Mouse (Mus musculus) hindbrain, embryonic 10.5 days (tissue): ENCODE measurements around the gene Lrp1. TPM values are rescaled to one million over a fixed set of nuclear protein-coding genes. Genes with fewer than 3 reads are reported as not detected.

Experiments
- DNase-seq: peaks from one replicate; pipeline ENCODE4 v3.0.0-alpha.2; 2017; ENCODE audit warnings: low spot score
- H3K27ac ChIP-seq: fragments of 300-500 bp; sonication (generic); 2 replicates; pipeline ENCODE4 v1.5.1; 2016; ENCODE audit warnings: mild to moderate bottlenecking, moderate library complexity
- H3K27me3 ChIP-seq: fragments of 300-500 bp; sonication (generic); 2 replicates; pipeline ENCODE4 v1.6.1; 2016; ENCODE audit warnings: mild to moderate bottlenecking; ENCODE audit not compliant: poor library complexity, insufficient read depth, severe bottlenecking
- H3K36me3 ChIP-seq: fragments of 300-500 bp; sonication (generic); 2 replicates; pipeline ENCODE4 v1.6.1; 2016; ENCODE audit warnings: mild to moderate bottlenecking, moderate library complexity
- H3K4me1 ChIP-seq: fragments of 300-500 bp; sonication (generic); replicated peaks from 2 replicates; pipeline ENCODE4 v1.6.1; 2016; ENCODE audit warnings: mild to moderate bottlenecking
- H3K4me3 ChIP-seq: fragments of 300-500 bp; sonication (generic); 2 replicates; pipeline ENCODE4 v1.5.1; 2016; ENCODE audit warnings: mild to moderate bottlenecking, moderate library complexity
- H3K9me3 ChIP-seq: fragments of 300-500 bp; sonication (generic); 2 replicates; pipeline ENCODE4 v1.6.1; 2016; ENCODE audit warnings: mild to moderate bottlenecking, moderate library complexity
- WGBS: fragments of 180-500 bp; shearing (Covaris S2); methylation state at CpG from one replicate; pipeline ENCODE4 v1.1.7; 2016; 5-methylcytosine and 5-hydroxymethylcytosine counted together
- polyA plus RNA-seq: library from polyadenylated mRNA; unstranded; fragments of >200 nt; fragmentation: Nextera tagmentation; extraction: Ambion mirVana; gene quantifications from 2 replicates; pipeline ENCODE4 v1.2.1, GENCODE M21; 2016

The Lrp1 gene
- polyA plus RNA-seq, 1 experiment from 2014 or later, result 71.7 TPM

GRCm38 (mm10) chr10:127572281-127572680 is 48.7 kb downstream of the Lrp1 start:
- Histone ChIP-seq H3K27ac (no peak overlapping the region), H3K9me3 (no peaks in the 10 kb centered on the region), H3K36me3 (peaks cover 91% of the 10 kb centered on the region), H3K4me3 (no peak overlapping the region), H3K4me1 (no peaks in the 10 kb centered on the region), H3K27me3 (no peaks in the 10 kb centered on the region)
- 86% methylated on average over 5 of the region's 5 CpGs for WGBS
- no peak for DNase-seq

DNA sequence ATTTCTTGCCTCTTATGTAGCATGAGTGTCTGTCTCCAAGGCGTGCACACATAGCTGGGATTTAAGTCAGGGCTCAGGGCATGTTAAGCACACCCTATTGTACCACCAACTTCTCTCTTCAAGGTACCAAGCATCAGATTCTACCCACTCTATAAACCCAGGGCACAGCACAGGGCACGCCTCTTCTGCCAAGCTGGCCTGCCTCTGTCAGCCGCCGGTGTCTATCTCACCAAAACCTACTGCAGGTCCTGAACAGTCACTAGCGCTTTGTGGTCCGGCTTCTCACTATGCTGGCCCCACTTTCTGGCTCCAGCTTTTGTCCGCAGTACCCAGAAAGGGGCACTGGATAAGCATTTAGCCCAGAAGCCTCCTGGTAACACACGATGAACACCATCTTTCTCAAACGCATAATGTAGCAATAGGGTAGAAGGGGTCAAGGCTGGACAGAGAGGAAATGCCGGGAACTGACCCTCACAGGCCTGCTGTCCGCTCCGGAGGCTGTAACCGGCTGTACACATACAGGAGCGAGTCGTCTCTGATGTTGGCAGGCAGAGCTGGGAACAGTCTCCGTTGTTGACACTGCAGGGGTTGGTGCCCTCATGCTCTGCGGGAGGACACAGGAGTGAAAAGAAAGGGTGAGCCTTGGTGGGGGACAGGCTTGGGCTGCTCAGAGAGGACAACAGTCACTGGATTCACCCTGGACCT is 49.9 kb downstream of the Lrp1 start:
- no peak overlapping the region for H3K27ac ChIP-seq
- WGBS, result 91% methylated on average over 17 of the region's 17 CpGs
- DNase-seq, result no peak
- H3K27me3 ChIP-seq, result no peaks in the 10 kb centered on the region
- H3K4me3 ChIP-seq, result no peak overlapping the region
- peaks cover 91% of the 10 kb centered on the region for H3K36me3 ChIP-seq
- H3K9me3 ChIP-seq, result no peaks in the 10 kb centered on the region
- H3K4me1 ChIP-seq, result no peaks in the 10 kb centered on the region

- Histone ChIP-seq H3K27ac (no peak overlapping the region), H3K4me3 (no peak overlapping the region), H3K36me3 (peaks cover 90% of the 10 kb centered on the region), H3K4me1 (no peaks in the 10 kb centered on the region), H3K27me3 (no peaks in the 10 kb centered on the region), H3K9me3 (no peaks in the 10 kb centered on the region)
- no peak for DNase-seq
- 85% methylated on average over 6 of the region's 6 CpGs for WGBS
These were observed 50.6 kb downstream of the Lrp1 start for GRCm38 (mm10) chr10:127570384-127570783.

- WGBS, result 44% methylated on average over 3 of the region's 3 CpGs
- Histone ChIP-seq H3K4me1 (0 out of 2 replicates have a peak, but pooled peaks cover 2% of the 10 kb centered on the region), H3K36me3 (peaks cover 87% of the 10 kb centered on the region)
These were observed 51.5 kb downstream of the Lrp1 start for GRCm38 (mm10) chr10:127569450-127569849.

GRCm38 (mm10) chr10:127566553-127567326 is 54.2 kb downstream of the Lrp1 start:
- 94% methylated on average over 28 of the region's 28 CpGs for WGBS
- Histone ChIP-seq H3K9me3 (no peaks in the 10 kb centered on the region), H3K27me3 (no peaks in the 10 kb centered on the region), H3K4me1 (0 out of 2 replicates have a peak, but pooled peaks cover 6% of the 10 kb centered on the region), H3K27ac (no peak overlapping the region), H3K4me3 (no peak overlapping the region), H3K36me3 (peaks cover 87% of the 10 kb centered on the region)
- DNase-seq, result no peak

More at GRCm38 (mm10) chr10:127569450-127569849, 51.5 kb downstream of the Lrp1 start:
- peak; percentile 76 for DNase-seq
- no peak overlapping the region for H3K27ac ChIP-seq
- H3K9me3 ChIP-seq, result no peaks in the 10 kb centered on the region
- H3K4me3 ChIP-seq, result no peak overlapping the region
- H3K27me3 ChIP-seq, result no peaks in the 10 kb centered on the region

DNA sequence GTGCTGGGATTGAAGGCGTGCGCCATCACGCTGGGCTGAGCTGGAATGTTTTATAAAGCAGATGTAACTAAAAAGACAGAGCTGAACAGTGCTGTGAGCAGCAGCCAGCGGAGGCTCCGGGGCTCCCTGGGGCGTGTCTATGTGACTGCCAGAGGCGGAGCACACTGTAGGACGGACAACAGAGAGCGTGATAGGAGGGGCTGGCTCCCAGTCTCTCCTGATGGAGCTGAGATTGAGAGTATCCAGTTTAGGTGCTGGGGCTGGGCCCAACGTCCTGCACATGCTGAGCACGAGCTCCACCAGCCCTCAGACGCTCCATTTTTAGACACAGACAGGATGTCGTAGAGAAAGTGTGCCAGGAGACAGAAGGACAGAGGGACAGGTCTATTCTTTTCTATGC is 56.6 kb downstream of the Lrp1 start:
- no peak overlapping the region for H3K4me3 ChIP-seq
- H3K4me1 ChIP-seq, result 0 out of 2 replicates have a peak, but pooled peaks cover 6% of the 10 kb centered on the region
- H3K27me3 ChIP-seq, result no peaks in the 10 kb centered on the region
- no peak overlapping the region for H3K27ac ChIP-seq
- WGBS, result 60% methylated on average over 13 of the region's 13 CpGs
- peak; percentile 19 for DNase-seq
- peaks cover 93% of the 10 kb centered on the region for H3K36me3 ChIP-seq
- no peaks in the 10 kb centered on the region for H3K9me3 ChIP-seq

- no peak overlapping the region for H3K4me3 ChIP-seq
- 0 out of 2 replicates have a peak, but pooled peaks cover 6% of the 10 kb centered on the region for H3K4me1 ChIP-seq
- H3K36me3 ChIP-seq, result peaks cover 93% of the 10 kb centered on the region
- no peak for DNase-seq
- H3K27ac ChIP-seq, result 0 out of 2 replicates have a peak overlapping the region, but pooled peaks have one; percentile 41
- 76% methylated on average over 8 of the region's 8 CpGs for WGBS
- H3K27me3 ChIP-seq, result no peaks in the 10 kb centered on the region
- no peaks in the 10 kb centered on the region for H3K9me3 ChIP-seq
These were observed 57.1 kb downstream of the Lrp1 start for GRCm38 (mm10) chr10:127563840-127564239.

GRCm38 (mm10) chr10:127561145-127561544 is 59.8 kb downstream of the Lrp1 start:
- no peaks in the 10 kb centered on the region; the same call in 1 of the 2 replicates for H3K9me3 ChIP-seq
- H3K36me3 ChIP-seq, result peaks cover 96% of the 10 kb centered on the region
- H3K27ac ChIP-seq, result no peak overlapping the region
- no peak for DNase-seq
- no peak overlapping the region for H3K4me3 ChIP-seq
- 0 out of 2 replicates have a peak, but pooled peaks cover 6% of the 10 kb centered on the region for H3K4me1 ChIP-seq
- H3K27me3 ChIP-seq, result no peaks in the 10 kb centered on the region

GRCm38 (mm10) chr10:127557397-127557796 is 63.6 kb downstream of the Lrp1 start:
- Histone ChIP-seq H3K4me1 (no peaks in the 10 kb centered on the region; the same call in 1 of the 2 replicates), H3K27me3 (no peaks in the 10 kb centered on the region), H3K36me3 (peaks cover 100% of the 10 kb centered on the region), H3K4me3 (no peak overlapping the region), H3K27ac (no peak overlapping the region), H3K9me3 (no peaks in the 10 kb centered on the region; the same call in 1 of the 2 replicates)
- no peak for DNase-seq
- 93% methylated on average over 13 of the region's 13 CpGs for WGBS

DNA sequence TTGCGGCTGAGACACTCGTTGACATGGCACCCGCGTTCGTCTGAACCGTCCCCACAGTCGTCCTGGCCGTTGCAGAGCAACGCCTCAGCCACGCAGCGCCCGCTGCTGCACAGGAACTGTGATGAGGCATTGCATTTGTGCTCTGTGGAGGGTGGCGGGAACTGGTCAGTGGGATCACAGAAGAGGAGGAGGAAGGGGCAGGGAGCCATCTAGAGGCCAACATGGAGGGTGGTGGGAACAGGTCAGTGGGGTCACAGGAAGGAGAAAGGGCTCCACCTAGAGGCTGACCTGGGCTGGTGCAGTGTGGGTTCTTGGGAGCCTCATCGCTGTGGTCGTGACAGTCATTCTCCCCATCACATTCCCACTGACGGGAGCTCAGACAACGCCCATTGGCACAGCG is 65.2 kb downstream of the Lrp1 start:
- no peaks in the 10 kb centered on the region for H3K27me3 ChIP-seq
- peaks cover 100% of the 10 kb centered on the region for H3K36me3 ChIP-seq
- 75% methylated on average over 18 of the region's 18 CpGs for WGBS
- no peak overlapping the region for H3K27ac ChIP-seq
- DNase-seq, result peak; percentile 55
- no peak overlapping the region for H3K4me3 ChIP-seq
- no peaks in the 10 kb centered on the region; the same call in 1 of the 2 replicates for H3K4me1 ChIP-seq
- H3K9me3 ChIP-seq, result no peaks in the 10 kb centered on the region; the same call in 1 of the 2 replicates

DNA sequence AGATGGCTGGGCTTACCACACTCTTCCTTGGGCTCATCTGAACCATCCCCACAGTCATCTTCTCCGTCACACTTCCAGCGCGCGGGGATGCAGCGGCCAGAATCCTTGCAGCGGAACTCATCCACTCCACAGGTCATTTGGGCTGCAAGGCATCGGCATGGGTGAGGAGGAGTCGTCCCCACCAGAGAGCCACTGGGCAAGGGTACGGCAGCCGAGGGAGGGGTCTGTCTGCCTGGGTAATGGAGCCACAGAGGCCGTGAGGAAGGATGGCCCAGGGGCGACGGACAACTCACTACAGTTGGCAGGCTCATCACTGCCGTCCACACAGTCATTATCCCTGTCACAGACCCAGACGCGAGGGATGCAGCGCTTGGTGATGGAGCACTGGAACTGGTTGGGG is 71.1 kb downstream of the Lrp1 start:
- WGBS, result 90% methylated on average over 17 of the region's 17 CpGs
- no peak for DNase-seq
- Histone ChIP-seq H3K27me3 (no peaks in the 10 kb centered on the region), H3K36me3 (peaks cover 99% of the 10 kb centered on the region), H3K4me1 (no peaks in the 10 kb centered on the region), H3K27ac (no peak overlapping the region), H3K4me3 (no peak overlapping the region), H3K9me3 (no peaks in the 10 kb centered on the region)

DNA sequence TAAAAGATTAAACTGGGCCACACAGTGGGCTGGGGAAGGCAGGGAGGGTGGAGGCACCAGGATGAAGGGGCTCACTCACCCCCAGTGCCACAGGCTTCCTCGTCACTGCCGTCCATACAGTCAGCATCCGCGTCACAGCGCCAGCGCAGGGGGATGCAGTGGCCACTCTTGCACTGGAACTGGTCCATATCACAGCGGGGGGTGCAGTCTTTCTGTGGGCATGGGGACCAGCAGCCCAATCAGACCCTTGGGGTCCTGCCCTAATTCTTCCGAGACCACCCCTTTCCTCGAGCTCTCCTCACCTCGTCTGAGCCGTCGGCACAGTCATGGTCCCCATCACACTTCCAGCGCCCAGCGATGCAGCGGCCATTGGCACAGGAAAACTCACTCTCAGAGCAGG is 72.7 kb downstream of the Lrp1 start:
- Histone ChIP-seq H3K9me3 (no peaks in the 10 kb centered on the region), H3K4me1 (peaks cover under 1% of the 10 kb centered on the region; the same call in 1 of the 2 replicates), H3K36me3 (peaks cover 99% of the 10 kb centered on the region), H3K27me3 (no peaks in the 10 kb centered on the region), H3K27ac (no peak overlapping the region), H3K4me3 (no peak overlapping the region)
- DNase-seq, result no peak
- 95% methylated on average over 15 of the region's 15 CpGs for WGBS

- 89% methylated on average over 7 of the region's 7 CpGs for WGBS
- no peaks in the 10 kb centered on the region for H3K9me3 ChIP-seq
- no peak for DNase-seq
- H3K4me1 ChIP-seq, result peaks cover 15% of the 10 kb centered on the region
- no peak overlapping the region for H3K27ac ChIP-seq
- no peaks in the 10 kb centered on the region; the same call in 1 of the 2 replicates for H3K27me3 ChIP-seq
- no peak overlapping the region for H3K4me3 ChIP-seq
- H3K36me3 ChIP-seq, result peaks cover 99% of the 10 kb centered on the region
These were observed 74.4 kb downstream of the Lrp1 start for GRCm38 (mm10) chr10:127546505-127546904.
